9 mouse cellular contexts compared by ENCODE assay signal in the genomic region with DNA sequence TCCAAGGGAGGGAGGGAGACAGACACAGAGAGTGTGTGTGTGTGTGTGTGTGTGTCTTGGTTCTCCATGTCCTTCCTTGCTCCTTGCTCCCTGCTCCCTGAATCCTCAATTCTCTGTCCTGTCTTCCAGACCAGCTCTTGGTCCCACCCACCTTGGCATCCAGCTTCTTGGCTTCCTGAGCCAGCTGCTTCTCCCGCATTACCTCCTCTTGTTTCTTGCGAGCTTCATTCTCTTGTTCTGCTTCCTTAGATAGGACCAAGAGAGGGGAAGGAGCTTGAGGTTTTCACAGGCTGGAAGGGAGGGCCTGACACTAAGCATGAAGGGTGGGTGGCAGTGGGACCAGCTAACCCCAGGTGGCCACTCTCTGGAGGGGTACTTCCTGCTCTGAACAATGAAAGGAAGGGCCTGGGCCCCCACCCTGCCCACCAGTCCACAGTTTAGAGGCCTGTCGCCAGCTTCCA. TPM values are rescaled to one million over a fixed set of nuclear protein-coding genes. Genes with fewer than 3 reads are reported as not detected.
DNase-seq lines count a peak whose midpoint lies in the region; ATAC-seq and TF ChIP-seq lines count a peak whose summit lies in the region.
"Had no signal": no experiment of that assay in that cellular context is flagged by ENCODE, and none has a peak within 500 bp of the region (broad histone marks: within the 10 kb centered on the region; RNA-seq: fewer than 3 reads in every experiment).

No protein-coding gene starts in this region.

- H3K4me3 ChIP-seq in layer of hippocampus, adult 2 months: no peak overlapping the region
- H3K4me3 ChIP-seq in heart, embryonic 16.5 days (ENCODE audit: low read length): no peak overlapping the region
- H3K4me3 ChIP-seq in kidney, embryonic 15.5 days (replicated peaks): no peak overlapping the region
- H3K4me3 ChIP-seq in small intestine, adult 2 months (ENCODE audit: low read depth, low read length): no peak overlapping the region

- no peak overlapping the region for H3K4me2 ChIP-seq in heart, embryonic 16.5 days (ENCODE audit: low read depth, low read length)
- H3K4me2 ChIP-seq in kidney, embryonic 15.5 days: no peak overlapping the region

- no peaks in the 10 kb centered on the region for H3K27me3 ChIP-seq in heart, embryonic 16.5 days (ENCODE audit: control insufficient read depth, insufficient read depth, low read length)
- H3K27me3 ChIP-seq in kidney, embryonic 15.5 days: no peaks in the 10 kb centered on the region
- H3K27me3 ChIP-seq in small intestine, adult 2 months (ENCODE audit: control insufficient read depth, insufficient read depth, low read length): no peaks in the 10 kb centered on the region

- peak; percentile 25; the same call in 1 of the 2 replicates for ATAC-seq in heart, embryonic 16.5 days (replicated peaks; ENCODE audit: extremely low read depth, insufficient read depth, low FRiP score)
- 0 out of 2 replicates have a peak, but pooled peaks have one; percentile 7 for ATAC-seq in kidney, embryonic 15.5 days (replicated peaks; ENCODE audit: low FRiP score)

- WGBS in heart, embryonic 16.5 days: 48% methylated on average over 3 of the region's 3 CpGs
- WGBS in kidney, embryonic 15.5 days: 52% methylated on average over 3 of the region's 3 CpGs
- WGBS in small intestine, adult 2 months: 59% methylated on average over 3 of the region's 3 CpGs

- peaks cover 53% of the 10 kb centered on the region for H3K36me3 ChIP-seq in heart, embryonic 16.5 days (ENCODE audit: control insufficient read depth, insufficient read depth)
- peaks cover 99% of the 10 kb centered on the region for H3K36me3 ChIP-seq in kidney, embryonic 15.5 days
- peaks cover 2% of the 10 kb centered on the region; the same call in 1 of the 2 replicates for H3K36me3 ChIP-seq in small intestine, adult 2 months (ENCODE audit: control insufficient read depth, insufficient read depth, low read length)

- TF ChIP-seq CTCF in layer of hippocampus, adult 2 months (conservative IDR thresholded peaks at IDR 0.05): no peak
- no peak for TF ChIP-seq CTCF in small intestine, adult 2 months (IDR thresholded peaks at IDR 0.05; ENCODE audit: extremely low read depth, insufficient read length, insufficient replicate concordance, low read depth, low read length)

- no peak overlapping the region for H3K9ac ChIP-seq in heart, embryonic 16.5 days (ENCODE audit: low read length)
- H3K9ac ChIP-seq in kidney, embryonic 15.5 days: no peak overlapping the region

- DNase-seq in layer of hippocampus, adult 2 months (ENCODE audit: low spot score in 2 of 2): no peak
- DNase-seq in layer of hippocampus, adult 8-10 months (ENCODE audit: low spot score in 2 of 2): no peak
- no peak for DNase-seq in adipocyte (ENCODE audit: low spot score)
- DNase-seq in retina, embryonic 14.5 days (ENCODE audit: low spot score): no peak

- TF ChIP-seq POLR2A in small intestine, adult 2 months (IDR thresholded peaks at IDR 0.05; ENCODE audit: low read depth, low read length): no peak

- peaks cover 3% of the 10 kb centered on the region; the same call in 1 of the 2 replicates for H3K4me1 ChIP-seq in heart, embryonic 16.5 days (ENCODE audit: control insufficient read depth, insufficient read depth, low read length)
- peaks cover 27% of the 10 kb centered on the region for H3K4me1 ChIP-seq in kidney, embryonic 15.5 days
- no peaks in the 10 kb centered on the region for H3K4me1 ChIP-seq in small intestine, adult 2 months (ENCODE audit: control insufficient read depth, insufficient read depth, insufficient read length, low read length)

- H3K9me3 ChIP-seq in heart, embryonic 16.5 days (replicated peaks; ENCODE audit: control insufficient read depth, low read length): no peaks in the 10 kb centered on the region
- H3K9me3 ChIP-seq in kidney, embryonic 15.5 days (replicated peaks): no peaks in the 10 kb centered on the region

- H3K27ac ChIP-seq in layer of hippocampus, adult 2 months: peak overlapping the region; percentile 65
- peak overlapping the region; percentile 71 for H3K27ac ChIP-seq in heart, embryonic 16.5 days (ENCODE audit: low read length)
- H3K27ac ChIP-seq in kidney, embryonic 15.5 days: peak overlapping the region; percentile 83
- H3K27ac ChIP-seq in small intestine, adult 2 months (ENCODE audit: insufficient read depth, low read depth, low read length): 0 out of 2 replicates have a peak overlapping the region, but pooled peaks have one; percentile 2
- H3K27ac ChIP-seq: macrophage had no signal

RNA-seq across cellular contexts. Expression of a gene that starts 23.8 kb away (rescaled TPM):
- total RNA-seq in layer of hippocampus, adult 2 months (2021): 1 to 10 TPM; 1.2 to 1.9 TPM
- total RNA-seq in layer of hippocampus, adult 8-10 months (2022): 1 to 10 TPM in 3 of 4 experiments, under 1 TPM in 1; 0.61 to 2.6 (median 1.6) TPM
- 0.13 and 0.16 TPM in 2 replicates for polyA plus RNA-seq in heart, embryonic 16.5 days (2015; fragmentation: Nextera tagmentation; extraction: Ambion mirVana)
- 0.21 and 0.43 TPM in 2 replicates for polyA plus RNA-seq in kidney, embryonic 15.5 days (2015; fragmentation: Nextera tagmentation; extraction: Ambion mirVana)
- polyA plus RNA-seq in small intestine, adult 2 months (2012; rRNA removed): not detected in 2 replicates
- total RNA-seq: granulocyte monocyte progenitor cell, adult 5-6 weeks had no signal
- polyA plus RNA-seq: macrophage had no signal

RNA-seq across cellular contexts. Expression of a gene that starts 24.6 kb away (rescaled TPM):
- 100 to 1,000 TPM; 114 to 119 TPM for total RNA-seq in layer of hippocampus, adult 2 months (2021)
- 100 to 1,000 TPM in 1 of 4 experiments, 10 to 100 TPM in 3; 93.1 to 117 (median 99.9) TPM for total RNA-seq in layer of hippocampus, adult 8-10 months (2022)
- polyA plus RNA-seq in heart, embryonic 16.5 days (2015; fragmentation: Nextera tagmentation; extraction: Ambion mirVana): 36.0 and 46.6 TPM in 2 replicates
- polyA plus RNA-seq in kidney, embryonic 15.5 days (2015; fragmentation: Nextera tagmentation; extraction: Ambion mirVana): 56.4 and 66.5 TPM in 2 replicates
- polyA plus RNA-seq in small intestine, adult 2 months (2012; rRNA removed): 14.4 and 20.8 TPM in 2 replicates

RNA-seq across cellular contexts. Expression of a gene that starts 50.8 kb away (rescaled TPM):
- total RNA-seq in layer of hippocampus, adult 2 months (2021): 1 to 10 TPM; 9.0 to 9.7 TPM
- 10 to 100 TPM in 3 of 4 experiments, 1 to 10 TPM in 1; 8.9 to 19.6 (median 14.1) TPM for total RNA-seq in layer of hippocampus, adult 8-10 months (2022)
- polyA plus RNA-seq in heart, embryonic 16.5 days (2015; fragmentation: Nextera tagmentation; extraction: Ambion mirVana): 13.0 and 16.6 TPM in 2 replicates
- 31.7 and 32.4 TPM in 2 replicates for polyA plus RNA-seq in kidney, embryonic 15.5 days (2015; fragmentation: Nextera tagmentation; extraction: Ambion mirVana)
- polyA plus RNA-seq in small intestine, adult 2 months (2012; rRNA removed): 4.2 and 8.2 TPM in 2 replicates

Comparison
In these comparisons a context has a peak if more than half of its experiments do, and no peak if none do; other contexts are left out.
1. H3K27ac ChIP-seq: peak in every context shown above with its lines; median percentile 83 in kidney, embryonic 15.5 days; 71 in heart, embryonic 16.5 days; 65 in layer of hippocampus, adult 2 months; 2 in small intestine, adult 2 months.